Mouse (Mus musculus) intestine, embryonic 15.5 days (tissue): ENCODE results near the gene Gm10392. TPM values are rescaled to one million over a fixed set of nuclear protein-coding genes. Genes with fewer than 3 reads are reported as not detected.

Experiments used
- ATAC-seq: fragments of 200-750 bp; cut with Nextera tagmentation; 2 replicates; pipeline ENCODE4 v1.8.0; 2017; ENCODE audit warnings: moderate TSS enrichment, moderate library complexity
- H3K27ac ChIP-seq: fragments of 300-500 bp; sonication (generic); 2 replicates; pipeline ENCODE4 v1.5.1; 2015; ENCODE audit warnings: mild to moderate bottlenecking, inconsistent platforms
- H3K27me3 ChIP-seq: fragments of 300-500 bp; sonication (generic); replicated peaks from 2 replicates; pipeline ENCODE4 v1.6.1; 2015; ENCODE audit warnings: inconsistent platforms
- H3K36me3 ChIP-seq: fragments of 300-500 bp; sonication (generic); 2 replicates; pipeline ENCODE4 v1.6.1; 2015; ENCODE audit warnings: inconsistent platforms
- H3K4me1 ChIP-seq: fragments of 300-500 bp; sonication (generic); replicated peaks from 2 replicates; pipeline ENCODE4 v1.6.1; 2015; ENCODE audit warnings: inconsistent platforms
- H3K4me2 ChIP-seq: fragments of 300-500 bp; sonication (generic); replicated peaks from 2 replicates; pipeline ENCODE4 v1.6.1; 2015; ENCODE audit warnings: mild to moderate bottlenecking, inconsistent platforms
- H3K4me3 ChIP-seq: fragments of 300-500 bp; sonication (generic); replicated peaks from 2 replicates; pipeline ENCODE4 v1.5.1; 2015; ENCODE audit warnings: inconsistent platforms
- H3K9ac ChIP-seq: fragments of 300-500 bp; sonication (generic); 2 replicates; pipeline ENCODE4 v1.6.1; 2015; ENCODE audit warnings: inconsistent platforms
- H3K9me3 ChIP-seq: fragments of 300-500 bp; sonication (generic); 2 replicates; pipeline ENCODE4 v1.6.1; 2016; ENCODE audit warnings: inconsistent platforms
- WGBS: fragments of 180-500 bp; shearing (Covaris S2); methylation state at CpG from one replicate; pipeline ENCODE4 v1.1.7; 2015; 5-methylcytosine and 5-hydroxymethylcytosine counted together
- polyA plus RNA-seq: library from polyadenylated mRNA; unstranded; fragments of >200 nt; fragmentation: Nextera tagmentation; extraction: Ambion mirVana; gene quantifications from 2 replicates; pipeline ENCODE4 v1.2.1, GENCODE M21; 2015

Gene Gm10392
- polyA plus RNA-seq, 1 experiment from 2014 or later = not detected

GRCm38 (mm10) chr11:77485229-77485628 is 33.8 kb downstream of the Gm10392 start:
- H3K4me1 ChIP-seq = peaks cover 39% of the 10 kb centered on the region
- ATAC-seq = no peak
- H3K27ac ChIP-seq = no peak overlapping the region
- H3K4me2 ChIP-seq = no peak overlapping the region
- H3K27me3 ChIP-seq = no peaks in the 10 kb centered on the region
- H3K9me3 ChIP-seq = no peaks in the 10 kb centered on the region
- no peak overlapping the region for H3K9ac ChIP-seq
- H3K36me3 ChIP-seq = no peaks in the 10 kb centered on the region
- 57% methylated on average over 6 of the region's 6 CpGs for WGBS
- no peak overlapping the region for H3K4me3 ChIP-seq

GRCm38 (mm10) chr11:77483510-77484255 is 35.3 kb downstream of the Gm10392 start:
- H3K9ac ChIP-seq = no peak overlapping the region
- H3K27ac ChIP-seq = no peak overlapping the region
- no peak overlapping the region for H3K4me3 ChIP-seq
- WGBS = 42% methylated on average over 11 of the region's 11 CpGs
- H3K9me3 ChIP-seq = no peaks in the 10 kb centered on the region
- H3K4me1 ChIP-seq = peaks cover 30% of the 10 kb centered on the region
- no peak overlapping the region for H3K4me2 ChIP-seq
- H3K36me3 ChIP-seq = no peaks in the 10 kb centered on the region
- ATAC-seq = no peak
- H3K27me3 ChIP-seq = no peaks in the 10 kb centered on the region

- H3K27me3 ChIP-seq = no peaks in the 10 kb centered on the region
- H3K4me1 ChIP-seq = peaks cover 24% of the 10 kb centered on the region; the same call in 1 of the 2 replicates
- H3K9me3 ChIP-seq = no peaks in the 10 kb centered on the region
- H3K36me3 ChIP-seq = no peaks in the 10 kb centered on the region
- no peak overlapping the region for H3K4me2 ChIP-seq
- H3K4me3 ChIP-seq = no peak overlapping the region
- no peak for ATAC-seq
- WGBS = 62% methylated on average over 3 of the region's 3 CpGs
- H3K27ac ChIP-seq = no peak overlapping the region
- H3K9ac ChIP-seq = no peak overlapping the region
These were observed 36.0 kb downstream of the Gm10392 start for GRCm38 (mm10) chr11:77483043-77483442.

- 87% methylated on average over 6 of the region's 6 CpGs for WGBS
- no peak overlapping the region for H3K27ac ChIP-seq
- H3K9me3 ChIP-seq = no peaks in the 10 kb centered on the region
- H3K36me3 ChIP-seq = peaks cover 9% of the 10 kb centered on the region
- H3K27me3 ChIP-seq = no peaks in the 10 kb centered on the region
- no peak overlapping the region for H3K9ac ChIP-seq
- H3K4me3 ChIP-seq = no peak overlapping the region
- H3K4me2 ChIP-seq = no peak overlapping the region
- ATAC-seq = peak; percentile 28; the same call in 1 of the 2 replicates
- H3K4me1 ChIP-seq = 0 out of 2 replicates have a peak, but pooled peaks cover 2% of the 10 kb centered on the region
These were observed 42.1 kb downstream of the Gm10392 start for GRCm38 (mm10) chr11:77476895-77477294.

- Histone ChIP-seq H3K4me3 (no peak overlapping the region), H3K9ac (no peak overlapping the region), H3K27me3 (no peaks in the 10 kb centered on the region), H3K9me3 (no peaks in the 10 kb centered on the region), H3K4me1 (0 out of 2 replicates have a peak, but pooled peaks cover 2% of the 10 kb centered on the region), H3K4me2 (no peak overlapping the region), H3K36me3 (peaks cover 14% of the 10 kb centered on the region), H3K27ac (no peak overlapping the region)
- no peak for ATAC-seq
- 94% methylated on average over 14 of the region's 14 CpGs for WGBS
These were observed 42.8 kb downstream of the Gm10392 start for GRCm38 (mm10) chr11:77476216-77476615.

GRCm38 (mm10) chr11:77472775-77473174 is 46.2 kb downstream of the Gm10392 start:
- Histone ChIP-seq H3K9me3 (no peaks in the 10 kb centered on the region), H3K27ac (no peak overlapping the region), H3K4me2 (no peak overlapping the region), H3K4me3 (no peak overlapping the region), H3K27me3 (peaks cover 7% of the 10 kb centered on the region), H3K9ac (no peak overlapping the region), H3K36me3 (peaks cover 14% of the 10 kb centered on the region), H3K4me1 (0 out of 2 replicates have a peak, but pooled peaks cover 2% of the 10 kb centered on the region)
- WGBS = 85% methylated on average over 16 of the region's 16 CpGs
- no peak for ATAC-seq

GRCm38 (mm10) chr11:77471407-77471806 is 47.6 kb downstream of the Gm10392 start:
- H3K36me3 ChIP-seq = peaks cover 14% of the 10 kb centered on the region
- 0 out of 2 replicates have a peak, but pooled peaks cover 3% of the 10 kb centered on the region for H3K4me1 ChIP-seq
- no peak for ATAC-seq
- WGBS = 73% methylated on average over 29 of the region's 29 CpGs
- H3K27ac ChIP-seq = no peak overlapping the region
- H3K4me3 ChIP-seq = no peak overlapping the region
- no peak overlapping the region for H3K4me2 ChIP-seq
- H3K27me3 ChIP-seq = peaks cover 21% of the 10 kb centered on the region
- H3K9ac ChIP-seq = no peak overlapping the region
- no peaks in the 10 kb centered on the region for H3K9me3 ChIP-seq

GRCm38 (mm10) chr11:77468397-77468796 is 50.6 kb downstream of the Gm10392 start:
- H3K4me2 ChIP-seq = no peak overlapping the region
- H3K36me3 ChIP-seq = peaks cover 14% of the 10 kb centered on the region
- 0 out of 2 replicates have a peak, but pooled peaks cover 3% of the 10 kb centered on the region for H3K4me1 ChIP-seq
- no peak overlapping the region for H3K4me3 ChIP-seq
- ATAC-seq = no peak
- no peak overlapping the region for H3K9ac ChIP-seq
- H3K27ac ChIP-seq = no peak overlapping the region
- WGBS = 82% methylated on average over 9 of the region's 9 CpGs
- no peaks in the 10 kb centered on the region for H3K9me3 ChIP-seq
- peaks cover 47% of the 10 kb centered on the region for H3K27me3 ChIP-seq

- no peak; the same call in 1 of the 2 replicates for ATAC-seq
- peak overlapping the region; percentile 41 for H3K4me2 ChIP-seq
- H3K9me3 ChIP-seq = no peaks in the 10 kb centered on the region
- peaks cover 53% of the 10 kb centered on the region for H3K27me3 ChIP-seq
- H3K27ac ChIP-seq = no peak overlapping the region
- peaks cover 5% of the 10 kb centered on the region for H3K4me1 ChIP-seq
- no peak overlapping the region for H3K9ac ChIP-seq
- no peak overlapping the region for H3K4me3 ChIP-seq
- peaks cover 9% of the 10 kb centered on the region for H3K36me3 ChIP-seq
- 16% methylated on average over 20 of the region's 20 CpGs for WGBS
These were observed 51.2 kb downstream of the Gm10392 start for GRCm38 (mm10) chr11:77467784-77468183.

- H3K9me3 ChIP-seq = no peaks in the 10 kb centered on the region
- peak; percentile 63 for ATAC-seq
- H3K27me3 ChIP-seq = peaks cover 59% of the 10 kb centered on the region
- H3K36me3 ChIP-seq = peaks cover 8% of the 10 kb centered on the region
- peaks cover 10% of the 10 kb centered on the region for H3K4me1 ChIP-seq
- H3K4me2 ChIP-seq = peak overlapping the region; percentile 41
- no peak overlapping the region for H3K27ac ChIP-seq
- no peak overlapping the region for H3K4me3 ChIP-seq
- no peak overlapping the region for H3K9ac ChIP-seq
- WGBS = 5% methylated on average over 25 of the region's 25 CpGs
These were observed 51.8 kb downstream of the Gm10392 start for GRCm38 (mm10) chr11:77467157-77467556.

Other genes starting within 250 kb of the Gm10392 start
- 0.06 TPM in 1 of 2 replicates, not detected in the other for gene Coro6, start 56.8 kb downstream of the Gm10392 start, polyA plus RNA-seq
- 4.9 and 5.1 TPM in 2 replicates for gene Ankrd13b, start 29.5 kb downstream of the Gm10392 start, polyA plus RNA-seq
- gene Git1, start 25.6 kb downstream of the Gm10392 start, polyA plus RNA-seq = 10.7 and 11.8 TPM in 2 replicates
- gene Abhd15, start 4.1 kb downstream of the Gm10392 start, polyA plus RNA-seq = 3.5 and 3.6 TPM in 2 replicates
- 28.5 and 29.1 TPM in 2 replicates for gene Trp53i13, start 3.2 kb downstream of the Gm10392 start, polyA plus RNA-seq
- 12.1 and 12.8 TPM in 2 replicates for gene Taok1, start 88.6 kb upstream of the Gm10392 start, polyA plus RNA-seq
- gene Nufip2, start 167.0 kb upstream of the Gm10392 start, polyA plus RNA-seq = 4.6 and 4.8 TPM in 2 replicates
- gene Cryba1, start 206.1 kb upstream of the Gm10392 start, polyA plus RNA-seq = 0.18 TPM in 1 of 2 replicates, not detected in the other
- gene Myo18a, start 244.0 kb upstream of the Gm10392 start, polyA plus RNA-seq = 27.7 and 32.1 TPM in 2 replicates